Mouse (Mus musculus): ENCODE results near the gene Ndufb6. TPM values are rescaled to one million over a fixed set of nuclear protein-coding genes. Genes with fewer than 3 reads are reported as not detected.
A peak's percentile ranks its signal among the peaks of the same experiment; 100 is the strongest.
"Not testable (repeated sequence)": the region's sequence is repeated elsewhere in the genome, so short reads cannot be mapped to it uniquely, and the experiment has no call there.

The Ndufb6 gene
- total and polyA plus RNA-seq, 2 experiments from 2014 or later: 187 to 392 TPM

GRCm38 (mm10) chr4:40309682-40310081 is 30.5 kb upstream of the Ndufb6 start:
- Histone ChIP-seq H3K4me1 (ENCODE audit: insufficient read depth) (no peaks in the 10 kb centered on the region), H3K9me3 (ENCODE audit: low read length) (no peaks in the 10 kb centered on the region), H3K27ac (ENCODE audit: low read depth, low read length) (no peak overlapping the region), H3K4me3 (ENCODE audit: low read depth, low read length) (no peak overlapping the region), H3K27me3 (ENCODE audit: insufficient read depth, low read length) (no peaks in the 10 kb centered on the region), H3K36me3 (ENCODE audit: insufficient read depth) (no peaks in the 10 kb centered on the region), H3K9ac (no peak overlapping the region), H3K4me2 (ENCODE audit: low read depth) (no peak overlapping the region)
- ATAC-seq: no peak
- no peak for TF ChIP-seq CTCF (IDR thresholded peaks at IDR 0.05; ENCODE audit: low read depth)
- no peak for DNase-seq

- no peaks in the 10 kb centered on the region for H3K4me1 ChIP-seq (ENCODE audit: insufficient read depth)
- DNase-seq (no peak), ATAC-seq (no peak)
- no peak overlapping the region for H3K4me3 ChIP-seq (ENCODE audit: low read depth, low read length)
- no peak overlapping the region for H3K9ac ChIP-seq
- no peaks in the 10 kb centered on the region for H3K36me3 ChIP-seq (ENCODE audit: insufficient read depth)
- no peaks in the 10 kb centered on the region for H3K27me3 ChIP-seq (ENCODE audit: insufficient read depth, low read length)
- no peak for TF ChIP-seq CTCF (IDR thresholded peaks at IDR 0.05; ENCODE audit: low read depth)
- 87% methylated on average over 10 of the region's 10 CpGs for WGBS
- no peak overlapping the region for H3K4me2 ChIP-seq (ENCODE audit: low read depth)
- H3K27ac ChIP-seq (ENCODE audit: low read depth, low read length): no peak overlapping the region
- no peaks in the 10 kb centered on the region for H3K9me3 ChIP-seq (ENCODE audit: low read length)
These were observed 23.4 kb upstream of the Ndufb6 start for GRCm38 (mm10) chr4:40302445-40303125.

- ATAC-seq: peak; percentile 94
- Histone ChIP-seq H3K4me2 (ENCODE audit: low read depth) (peak overlapping the region; percentile 32), H3K9me3 (ENCODE audit: low read length) (no peaks in the 10 kb centered on the region), H3K36me3 (ENCODE audit: insufficient read depth) (no peaks in the 10 kb centered on the region), H3K4me3 (ENCODE audit: low read depth, low read length) (peak overlapping the region; percentile 23; the same call in 1 of the 2 replicates), H3K27ac (ENCODE audit: low read depth, low read length) (no peak overlapping the region), H3K4me1 (ENCODE audit: insufficient read depth) (no peaks in the 10 kb centered on the region), H3K27me3 (ENCODE audit: insufficient read depth, low read length) (no peaks in the 10 kb centered on the region), H3K9ac (no peak overlapping the region)
- TF ChIP-seq CTCF (IDR thresholded peaks at IDR 0.05; ENCODE audit: low read depth): peak; percentile 91
- DNase-seq: peak; percentile 94
- WGBS: 12% methylated on average over 16 of the region's 16 CpGs
These were observed 22.0 kb upstream of the Ndufb6 start for GRCm38 (mm10) chr4:40301076-40301789.

GRCm38 (mm10) chr4:40299169-40299568 is 19.9 kb upstream of the Ndufb6 start:
- no peak for TF ChIP-seq CTCF (IDR thresholded peaks at IDR 0.05; ENCODE audit: low read depth)
- Histone ChIP-seq H3K9ac (no peak overlapping the region), H3K4me3 (ENCODE audit: low read depth, low read length) (no peak overlapping the region), H3K27me3 (ENCODE audit: insufficient read depth, low read length) (no peaks in the 10 kb centered on the region), H3K36me3 (ENCODE audit: insufficient read depth) (no peaks in the 10 kb centered on the region), H3K4me2 (ENCODE audit: low read depth) (no peak overlapping the region), H3K4me1 (ENCODE audit: insufficient read depth) (no peaks in the 10 kb centered on the region), H3K27ac (ENCODE audit: low read depth, low read length) (no peak overlapping the region), H3K9me3 (ENCODE audit: low read length) (no peaks in the 10 kb centered on the region)
- 83% methylated on average over 5 of the region's 5 CpGs for WGBS
- no peak for ATAC-seq
- no peak for DNase-seq

GRCm38 (mm10) chr4:40291511-40291910 is 12.3 kb upstream of the Ndufb6 start:
- H3K4me1 ChIP-seq (ENCODE audit: insufficient read depth); H3K27ac ChIP-seq (ENCODE audit: low read depth, low read length); DNase-seq; H3K27me3 ChIP-seq (ENCODE audit: insufficient read depth, low read length); H3K4me3 ChIP-seq (ENCODE audit: low read depth, low read length); H3K4me2 ChIP-seq (ENCODE audit: low read depth); ATAC-seq; H3K36me3 ChIP-seq (ENCODE audit: insufficient read depth); H3K9me3 ChIP-seq (ENCODE audit: low read length); H3K9ac ChIP-seq: not testable (repeated sequence)
- 96% methylated on average over 11 of the region's 11 CpGs for WGBS

GRCm38 (mm10) chr4:40289046-40289445 is 9.8 kb upstream of the Ndufb6 start:
- 92% methylated on average over 2 of the region's 2 CpGs for WGBS
- no peak overlapping the region for H3K27ac ChIP-seq (ENCODE audit: low read depth, low read length)
- no peak for DNase-seq
- H3K4me1 ChIP-seq (ENCODE audit: insufficient read depth): no peaks in the 10 kb centered on the region
- no peaks in the 10 kb centered on the region for H3K27me3 ChIP-seq (ENCODE audit: insufficient read depth, low read length)
- H3K9ac ChIP-seq: no peak overlapping the region
- no peak overlapping the region for H3K4me3 ChIP-seq (ENCODE audit: low read depth, low read length)
- ATAC-seq: no peak
- H3K4me2 ChIP-seq (ENCODE audit: low read depth): no peak overlapping the region
- H3K9me3 ChIP-seq (ENCODE audit: low read length): 0 out of 2 replicates have a peak, but pooled peaks cover 4% of the 10 kb centered on the region
- H3K36me3 ChIP-seq (ENCODE audit: insufficient read depth): no peaks in the 10 kb centered on the region
- no peak for TF ChIP-seq CTCF (IDR thresholded peaks at IDR 0.05; ENCODE audit: low read depth)

GRCm38 (mm10) chr4:40287415-40287814 is 8.2 kb upstream of the Ndufb6 start:
- 80% methylated on average over 6 of the region's 6 CpGs for WGBS
- ATAC-seq (no peak), DNase-seq (no peak)
- Histone ChIP-seq H3K4me2 (ENCODE audit: low read depth) (no peak overlapping the region), H3K36me3 (ENCODE audit: insufficient read depth) (no peaks in the 10 kb centered on the region), H3K4me1 (ENCODE audit: insufficient read depth) (no peaks in the 10 kb centered on the region), H3K27ac (ENCODE audit: low read depth, low read length) (no peak overlapping the region), H3K4me3 (ENCODE audit: low read depth, low read length) (no peak overlapping the region), H3K9ac (no peak overlapping the region), H3K9me3 (ENCODE audit: low read length) (0 out of 2 replicates have a peak, but pooled peaks cover 4% of the 10 kb centered on the region), H3K27me3 (ENCODE audit: insufficient read depth, low read length) (no peaks in the 10 kb centered on the region)
- TF ChIP-seq CTCF (IDR thresholded peaks at IDR 0.05; ENCODE audit: low read depth): no peak
